Mouse (Mus musculus) testis, postnatal 10 days (tissue): ENCODE data around the gene Ppard.

Experiments
- DNase-seq: peaks from one replicate; pipeline ENCODE4 v3.0.0; 2021; ENCODE audit warnings: low spot score

The Ppard gene

GRCm38 (mm10) chr17:28286133-28286532, 53.6 kb downstream of the Ppard start:
- DNase-seq = no peak

- DNase-seq = no peak
These were observed 54.5 kb downstream of the Ppard start for GRCm38 (mm10) chr17:28286964-28287363.

GRCm38 (mm10) chr17:28287578-28287977, 55.1 kb downstream of the Ppard start:
- no peak for DNase-seq

- DNase-seq = no peak
These were observed 55.5 kb downstream of the Ppard start for GRCm38 (mm10) chr17:28287980-28288379.

GRCm38 (mm10) chr17:28290262-28290661, 57.8 kb downstream of the Ppard start:
- peak; percentile 87 for DNase-seq

GRCm38 (mm10) chr17:28290671-28291070, 58.2 kb downstream of the Ppard start:
- DNase-seq = no peak

GRCm38 (mm10) chr17:28291346-28291745, 58.8 kb downstream of the Ppard start:
- no peak for DNase-seq

GRCm38 (mm10) chr17:28293716-28294115, 61.2 kb downstream of the Ppard start:
- DNase-seq = no peak

- no peak for DNase-seq
These were observed 62.2 kb downstream of the Ppard start for GRCm38 (mm10) chr17:28294449-28295333.

GRCm38 (mm10) chr17:28298888-28299287, 66.4 kb downstream of the Ppard start:
- no peak for DNase-seq

GRCm38 (mm10) chr17:28299669-28300320, 67.3 kb downstream of the Ppard start:
- no peak for DNase-seq

- no peak for DNase-seq
These were observed 67.8 kb downstream of the Ppard start for GRCm38 (mm10) chr17:28300323-28300722.

- DNase-seq = no peak
These were observed 68.3 kb downstream of the Ppard start for GRCm38 (mm10) chr17:28300850-28301249.

GRCm38 (mm10) chr17:28305172-28305571, 72.7 kb downstream of the Ppard start:
- no peak for DNase-seq

- DNase-seq = peak; percentile 96
These were observed 76.0 kb downstream of the Ppard start for GRCm38 (mm10) chr17:28308297-28309195.

GRCm38 (mm10) chr17:28310831-28311230, 78.3 kb downstream of the Ppard start:
- DNase-seq = no peak

GRCm38 (mm10) chr17:28311366-28312132, 79.0 kb downstream of the Ppard start:
- DNase-seq = no peak

GRCm38 (mm10) chr17:28312232-28313211, 80.0 kb downstream of the Ppard start:
- DNase-seq = no peak

- peak; percentile 99 for DNase-seq
These were observed 80.8 kb downstream of the Ppard start, which contains the start of gene Fance for GRCm38 (mm10) chr17:28313212-28313879. Gene Fance (plus strand): TSS chr17:28313519.

- no peak for DNase-seq
These were observed 81.4 kb downstream of the Ppard start for GRCm38 (mm10) chr17:28313880-28314225.
